Comparison of ENCODE assay signal across 9 mouse cellular contexts in the genomic region with DNA sequence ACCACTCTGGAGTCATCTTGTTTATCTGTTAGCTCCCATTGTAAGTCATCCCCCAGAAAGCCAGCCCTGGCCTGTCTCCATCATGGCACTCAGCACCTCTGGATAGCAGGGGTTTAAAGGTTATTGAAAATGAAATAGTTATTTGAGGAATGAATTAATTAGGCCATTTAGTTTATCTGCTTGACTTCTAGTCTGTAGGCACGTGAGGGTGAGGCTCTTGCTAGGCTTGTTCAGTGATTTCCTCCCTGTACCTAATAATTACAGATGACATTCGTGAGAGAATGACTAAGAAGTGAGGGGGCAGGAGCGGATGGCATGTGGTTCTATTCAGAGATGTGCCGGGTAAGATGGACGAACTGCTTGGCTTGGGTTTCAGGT. TPM values are rescaled to one million over a fixed set of nuclear protein-coding genes. Genes with fewer than 3 reads are reported as not detected.
DNase-seq lines count a peak whose midpoint lies in the region; ATAC-seq and TF ChIP-seq lines count a peak whose summit lies in the region.
"Had no signal": no experiment of that assay in that cellular context is flagged by ENCODE, and none has a peak within 500 bp of the region (broad histone marks: within the 10 kb centered on the region; RNA-seq: fewer than 3 reads in every experiment).

No protein-coding gene starts in this region.

- no peak for ATAC-seq in liver, embryonic 12.5 days
- ATAC-seq in megakaryocyte-erythroid progenitor cell, adult 5-6 weeks (replicated peaks; ENCODE audit: low FRiP score, low TSS enrichment, poor library complexity, severe bottlenecking) = no peak
- ATAC-seq in inflammation-experienced regulatory T-cells, adult 6 months = no peak

- no peaks in the 10 kb centered on the region for H3K9me3 ChIP-seq in liver, embryonic 12.5 days (replicated peaks)

- TF ChIP-seq CTCF in cerebellum, adult 2 months (IDR thresholded peaks at IDR 0.05; ENCODE audit: borderline replicate concordance, insufficient read depth, low read depth, low read length) = no peak
- no peak for TF ChIP-seq CTCF in testis, adult 2 months (IDR thresholded peaks at IDR 0.05; ENCODE audit: control insufficient read depth, insufficient read depth, insufficient replicate concordance, low read depth, low read length)

- no peak for DNase-seq in cerebellum, adult 2 months
- no peak for DNase-seq in cerebellum, adult 11-12 months
- DNase-seq in testis, postnatal 10 days (ENCODE audit: low spot score) = no peak
- DNase-seq in B cell, adult 2 months = no peak

- 82% methylated on average over 5 of the region's 5 CpGs for WGBS in cerebellum, adult 2 months
- WGBS in liver, embryonic 12.5 days (ENCODE audit: insufficient replicate concordance) = 76% methylated on average over 5 of the region's 5 CpGs

- peaks cover 2% of the 10 kb centered on the region; the same call in 1 of the 2 replicates for H3K4me1 ChIP-seq in cerebellum, adult 2 months (ENCODE audit: control insufficient read depth, insufficient read depth, low read length)
- H3K4me1 ChIP-seq in testis, adult 2 months (ENCODE audit: control insufficient read depth, insufficient read depth, low read length) = peaks cover 16% of the 10 kb centered on the region
- H3K4me1 ChIP-seq in liver, embryonic 12.5 days = peaks cover 49% of the 10 kb centered on the region

- no peak overlapping the region for H3K27ac ChIP-seq in cerebellum, adult 2 months (ENCODE audit: insufficient read depth, low read length)
- peak overlapping the region; percentile 50; the same call in 1 of the 2 replicates for H3K27ac ChIP-seq in testis, adult 2 months (ENCODE audit: control insufficient read depth, insufficient read depth, low read depth, low read length)
- peak overlapping the region; percentile 94 for H3K27ac ChIP-seq in liver, embryonic 12.5 days

- no peak for TF ChIP-seq POLR2A in cerebellum, adult 2 months (IDR thresholded peaks at IDR 0.05; ENCODE audit: borderline replicate concordance, insufficient read depth, low read length)
- TF ChIP-seq POLR2A in testis, adult 2 months (IDR thresholded peaks at IDR 0.05; ENCODE audit: control insufficient read depth, low read depth, low read length) = no peak

- no peaks in the 10 kb centered on the region for H3K27me3 ChIP-seq in cerebellum, adult 2 months (ENCODE audit: control insufficient read depth, insufficient read depth, low read length)
- H3K27me3 ChIP-seq in testis, adult 2 months (ENCODE audit: control insufficient read depth, insufficient read depth, low read length) = no peaks in the 10 kb centered on the region
- 0 out of 2 replicates have a peak, but pooled peaks cover 4% of the 10 kb centered on the region for H3K27me3 ChIP-seq in liver, embryonic 12.5 days (replicated peaks)

- H3K36me3 ChIP-seq in testis, adult 2 months (ENCODE audit: control insufficient read depth, insufficient read depth, low read length) = no peaks in the 10 kb centered on the region; the same call in 1 of the 2 replicates
- peaks cover 30% of the 10 kb centered on the region for H3K36me3 ChIP-seq in liver, embryonic 12.5 days

- peak overlapping the region; percentile 80 for H3K4me3 ChIP-seq in cerebellum, adult 2 months (replicated peaks; ENCODE audit: insufficient read depth, low read depth, low read length)
- peak overlapping the region; percentile 89 for H3K4me3 ChIP-seq in testis, adult 2 months (ENCODE audit: control insufficient read depth, low read depth, low read length)
- H3K4me3 ChIP-seq in liver, embryonic 12.5 days = peak overlapping the region; percentile 92

- peak overlapping the region; percentile 92 for H3K9ac ChIP-seq in liver, embryonic 12.5 days

- H3K4me2 ChIP-seq in liver, embryonic 12.5 days = peak overlapping the region; percentile 94

RNA-seq across cellular contexts. Expression of gene Prelid3b, which starts 0.7 kb away (rescaled TPM):
- polyA plus RNA-seq in cerebellum, adult 2 months (2012; rRNA removed) = 86.2 and 87.5 TPM in 2 replicates
- polyA plus RNA-seq in testis, adult 2 months (2012; rRNA removed) = 43.1 and 46.1 TPM in 2 replicates
- polyA plus RNA-seq in liver, embryonic 12.5 days (2016; fragmentation: Nextera tagmentation; extraction: Ambion mirVana) = 113 and 115 TPM in 2 replicates
- 75.0 and 119 TPM in 2 replicates for total RNA-seq in megakaryocyte-erythroid progenitor cell, adult 5-6 weeks (2014; fragmentation: Nextera tagmentation)
- 168 and 233 TPM in 2 replicates for total RNA-seq in megakaryocyte-erythroid progenitor cell, adult 5-6 weeks (2017)
- 100 to 1,000 TPM in 1 of 3 experiments, 10 to 100 TPM in 2; 69.4 to 146 (median 73.1) TPM for polyA plus RNA-seq in inflammation-experienced regulatory T-cells, adult 6 months (2017; shearing (Covaris generic))

RNA-seq across cellular contexts. Expression of gene Atp5e, which starts 9.6 kb away (rescaled TPM):
- polyA plus RNA-seq in cerebellum, adult 2 months (2012; rRNA removed) = 679 and 697 TPM in 2 replicates
- 286 and 350 TPM in 2 replicates for polyA plus RNA-seq in testis, adult 2 months (2012; rRNA removed)
- polyA plus RNA-seq in liver, embryonic 12.5 days (2016; fragmentation: Nextera tagmentation; extraction: Ambion mirVana) = 514 and 545 TPM in 2 replicates
- 794 and 967 TPM in 2 replicates for total RNA-seq in megakaryocyte-erythroid progenitor cell, adult 5-6 weeks (2014; fragmentation: Nextera tagmentation)
- 188 and 249 TPM in 2 replicates for total RNA-seq in megakaryocyte-erythroid progenitor cell, adult 5-6 weeks (2017)
- polyA plus RNA-seq in inflammation-experienced regulatory T-cells, adult 6 months (2017; shearing (Covaris generic)) = 100 to 1,000 TPM; 583 to 771 (median 610) TPM

RNA-seq across cellular contexts. Expression of gene Tubb1, which starts 23.0 kb away (rescaled TPM):
- 0.07 and 0.14 TPM in 2 replicates for polyA plus RNA-seq in cerebellum, adult 2 months (2012; rRNA removed)
- 0.14 TPM in 1 of 2 replicates, not detected in the other for polyA plus RNA-seq in testis, adult 2 months (2012; rRNA removed)
- polyA plus RNA-seq in liver, embryonic 12.5 days (2016; fragmentation: Nextera tagmentation; extraction: Ambion mirVana) = 48.2 and 55.7 TPM in 2 replicates
- total RNA-seq in megakaryocyte-erythroid progenitor cell, adult 5-6 weeks (2014; fragmentation: Nextera tagmentation) = not detected in 2 replicates
- 1.5 and 3.5 TPM in 2 replicates for total RNA-seq in megakaryocyte-erythroid progenitor cell, adult 5-6 weeks (2017)
- polyA plus RNA-seq in inflammation-experienced regulatory T-cells, adult 6 months (2017; shearing (Covaris generic)) = under 1 TPM in 1 of 3 experiments, not detected in 2; 0.25 TPM
- total RNA-seq: layer of hippocampus, postnatal 36 days had no signal

RNA-seq across cellular contexts. Expression of gene Ctsz, which starts 34.7 kb away (rescaled TPM):
- polyA plus RNA-seq in cerebellum, adult 2 months (2012; rRNA removed) = 64.2 and 70.7 TPM in 2 replicates
- polyA plus RNA-seq in testis, adult 2 months (2012; rRNA removed) = 9.3 and 10.2 TPM in 2 replicates
- 102 and 111 TPM in 2 replicates for polyA plus RNA-seq in liver, embryonic 12.5 days (2016; fragmentation: Nextera tagmentation; extraction: Ambion mirVana)
- total RNA-seq in megakaryocyte-erythroid progenitor cell, adult 5-6 weeks (2014; fragmentation: Nextera tagmentation) = 44.2 and 46.0 TPM in 2 replicates
- 67.3 and 69.2 TPM in 2 replicates for total RNA-seq in megakaryocyte-erythroid progenitor cell, adult 5-6 weeks (2017)
- 100 to 1,000 TPM in 2 of 3 experiments, 10 to 100 TPM in 1; 96.3 to 113 (median 109) TPM for polyA plus RNA-seq in inflammation-experienced regulatory T-cells, adult 6 months (2017; shearing (Covaris generic))

RNA-seq across cellular contexts. Expression of gene Nelfcd, which starts 57.9 kb away (rescaled TPM):
- polyA plus RNA-seq in cerebellum, adult 2 months (2012; rRNA removed) = 74.0 and 77.4 TPM in 2 replicates
- 25.8 and 28.4 TPM in 2 replicates for polyA plus RNA-seq in testis, adult 2 months (2012; rRNA removed)
- polyA plus RNA-seq in liver, embryonic 12.5 days (2016; fragmentation: Nextera tagmentation; extraction: Ambion mirVana) = 99.2 and 100 TPM in 2 replicates
- total RNA-seq in megakaryocyte-erythroid progenitor cell, adult 5-6 weeks (2014; fragmentation: Nextera tagmentation) = 73.4 and 90.4 TPM in 2 replicates
- 49.0 and 50.4 TPM in 2 replicates for total RNA-seq in megakaryocyte-erythroid progenitor cell, adult 5-6 weeks (2017)
- polyA plus RNA-seq in inflammation-experienced regulatory T-cells, adult 6 months (2017; shearing (Covaris generic)) = 10 to 100 TPM; 47.4 to 61.1 (median 53.4) TPM

Comparison
In these comparisons a context has a peak if more than half of its experiments do, and no peak if none do; other contexts are left out.
1. RNA of gene Tubb1, which starts 23.0 kb away (polyA plus RNA-seq): 48.2 to 55.7 TPM in liver, embryonic 12.5 days; 0.14 TPM in testis, adult 2 months, 0.07 to 0.14 TPM in cerebellum, adult 2 months and 0.25 TPM in inflammation-experienced regulatory T-cells, adult 6 months; every median in the first group is over 10 times any median in the second.
2. Peak in every context shown above with its lines, with median percentiles within 50 percentile points of each other: H3K4me3 ChIP-seq.